Mouse (Mus musculus) heart, embryonic 11.5 days (tissue): ENCODE results near the gene Capzb. TPM values are rescaled to one million over a fixed set of nuclear protein-coding genes. Genes with fewer than 3 reads are reported as not detected.

ENCODE experiments used
- ATAC-seq: fragments of 200-750 bp; cut with Nextera tagmentation; replicated peaks from 2 replicates; pipeline ENCODE4 v1.8.0; 2017; ENCODE audit warnings: moderate library complexity; ENCODE audit not compliant: insufficient number of reproducible peaks, low FRiP score, low TSS enrichment
- H3K27ac ChIP-seq: fragments of 300-500 bp; sonication (generic); 2 replicates; pipeline ENCODE4 v1.5.1; 2014; ENCODE audit warnings: mild to moderate bottlenecking, low read depth, low read length
- H3K27me3 ChIP-seq: fragments of 300-500 bp; sonication (generic); 2 replicates; pipeline ENCODE4 v1.6.1; 2014; ENCODE audit warnings: mild to moderate bottlenecking, low read length, mixed read lengths; ENCODE audit not compliant: control insufficient read depth, insufficient read depth
- H3K36me3 ChIP-seq: fragments of 300-500 bp; sonication (generic); 2 replicates; pipeline ENCODE4 v1.6.1; 2014; ENCODE audit warnings: mild to moderate bottlenecking, low read length, moderate library complexity, mixed read lengths; ENCODE audit not compliant: control insufficient read depth, insufficient read depth
- H3K4me1 ChIP-seq: fragments of 300-500 bp; sonication (generic); 2 replicates; pipeline ENCODE4 v1.6.1; 2014; ENCODE audit warnings: low read length; ENCODE audit not compliant: control insufficient read depth, insufficient read depth
- H3K4me2 ChIP-seq: fragments of 300-500 bp; sonication (generic); 2 replicates; pipeline ENCODE4 v1.6.1; 2014; ENCODE audit warnings: mild to moderate bottlenecking, moderate library complexity
- H3K4me3 ChIP-seq: fragments of 300-500 bp; sonication (generic); 2 replicates; pipeline ENCODE4 v1.5.1; 2014; ENCODE audit warnings: low read depth, low read length
- H3K9ac ChIP-seq: fragments of 300-500 bp; sonication (generic); 2 replicates; pipeline ENCODE4 v1.6.1; 2014; ENCODE audit warnings: mild to moderate bottlenecking, low read depth, low read length, moderate library complexity
- H3K9me3 ChIP-seq: fragments of 300-500 bp; sonication (generic); replicated peaks from 2 replicates; pipeline ENCODE4 v1.6.1; 2016; ENCODE audit warnings: low read length; ENCODE audit not compliant: control insufficient read depth
- WGBS: fragments of 180-500 bp; shearing (Covaris S2); extraction: QIAGEN DNeasy Blood & Tissue Kit; methylation state at CpG from one replicate; pipeline ENCODE4 v1.1.7; 2014; ENCODE audit not compliant: insufficient replicate concordance; 5-methylcytosine and 5-hydroxymethylcytosine counted together
- polyA plus RNA-seq: library from polyadenylated mRNA; unstranded; fragments of >200 nt; fragmentation: Nextera tagmentation; extraction: Ambion mirVana; gene quantifications from 2 replicates; pipeline ENCODE4 v1.2.1, GENCODE M21; 2014

Capzb gene
- polyA plus RNA-seq, 1 experiment from 2014 or later: 319 TPM

- Histone ChIP-seq H3K4me3 (no peak overlapping the region), H3K9me3 (no peaks in the 10 kb centered on the region), H3K9ac (no peak overlapping the region), H3K4me1 (no peaks in the 10 kb centered on the region), H3K27me3 (no peaks in the 10 kb centered on the region), H3K4me2 (no peak overlapping the region), H3K36me3 (peaks cover 18% of the 10 kb centered on the region), H3K27ac (no peak overlapping the region)
- WGBS: 88% methylated on average over 7 of the region's 7 CpGs
- ATAC-seq: no peak
Observed at GRCm38 (mm10) chr4:139266500-139266865, 73.8 kb downstream of the Capzb start.

- no peak overlapping the region for H3K4me2 ChIP-seq
- ATAC-seq: no peak
- H3K36me3 ChIP-seq: peaks cover 14% of the 10 kb centered on the region
- WGBS: 69% methylated on average over 3 of the region's 3 CpGs
- H3K4me1 ChIP-seq: no peaks in the 10 kb centered on the region
- no peaks in the 10 kb centered on the region for H3K27me3 ChIP-seq
- H3K4me3 ChIP-seq: no peak overlapping the region
- H3K27ac ChIP-seq: no peak overlapping the region
- H3K9me3 ChIP-seq: no peaks in the 10 kb centered on the region
- H3K9ac ChIP-seq: no peak overlapping the region
Observed at GRCm38 (mm10) chr4:139267335-139267734, 74.6 kb downstream of the Capzb start.

- Histone ChIP-seq H3K36me3 (peaks cover 8% of the 10 kb centered on the region; the same call in 1 of the 2 replicates), H3K9me3 (no peaks in the 10 kb centered on the region), H3K4me1 (no peaks in the 10 kb centered on the region), H3K4me2 (no peak overlapping the region), H3K27ac (no peak overlapping the region), H3K27me3 (no peaks in the 10 kb centered on the region), H3K4me3 (no peak overlapping the region), H3K9ac (no peak overlapping the region)
- WGBS: 89% methylated on average over 1 of the region's 1 CpGs
- no peak for ATAC-seq
Observed at GRCm38 (mm10) chr4:139268242-139268641, 75.5 kb downstream of the Capzb start.

GRCm38 (mm10) chr4:139270168-139270567 is 77.5 kb downstream of the Capzb start:
- Histone ChIP-seq H3K4me3 (no peak overlapping the region), H3K4me2 (no peak overlapping the region), H3K4me1 (no peaks in the 10 kb centered on the region), H3K9me3 (no peaks in the 10 kb centered on the region), H3K36me3 (peaks cover 8% of the 10 kb centered on the region; the same call in 1 of the 2 replicates), H3K9ac (no peak overlapping the region), H3K27ac (no peak overlapping the region), H3K27me3 (no peaks in the 10 kb centered on the region)
- 94% methylated on average over 3 of the region's 3 CpGs for WGBS
- ATAC-seq: no peak

- Histone ChIP-seq H3K9ac (no peak overlapping the region), H3K9me3 (no peaks in the 10 kb centered on the region), H3K4me2 (no peak overlapping the region), H3K4me1 (no peaks in the 10 kb centered on the region), H3K4me3 (no peak overlapping the region), H3K27ac (no peak overlapping the region), H3K27me3 (no peaks in the 10 kb centered on the region), H3K36me3 (peaks cover 5% of the 10 kb centered on the region; the same call in 1 of the 2 replicates)
- 89% methylated on average over 9 of the region's 9 CpGs for WGBS
- no peak for ATAC-seq
Observed at GRCm38 (mm10) chr4:139271562-139271961, 78.9 kb downstream of the Capzb start.

DNA sequence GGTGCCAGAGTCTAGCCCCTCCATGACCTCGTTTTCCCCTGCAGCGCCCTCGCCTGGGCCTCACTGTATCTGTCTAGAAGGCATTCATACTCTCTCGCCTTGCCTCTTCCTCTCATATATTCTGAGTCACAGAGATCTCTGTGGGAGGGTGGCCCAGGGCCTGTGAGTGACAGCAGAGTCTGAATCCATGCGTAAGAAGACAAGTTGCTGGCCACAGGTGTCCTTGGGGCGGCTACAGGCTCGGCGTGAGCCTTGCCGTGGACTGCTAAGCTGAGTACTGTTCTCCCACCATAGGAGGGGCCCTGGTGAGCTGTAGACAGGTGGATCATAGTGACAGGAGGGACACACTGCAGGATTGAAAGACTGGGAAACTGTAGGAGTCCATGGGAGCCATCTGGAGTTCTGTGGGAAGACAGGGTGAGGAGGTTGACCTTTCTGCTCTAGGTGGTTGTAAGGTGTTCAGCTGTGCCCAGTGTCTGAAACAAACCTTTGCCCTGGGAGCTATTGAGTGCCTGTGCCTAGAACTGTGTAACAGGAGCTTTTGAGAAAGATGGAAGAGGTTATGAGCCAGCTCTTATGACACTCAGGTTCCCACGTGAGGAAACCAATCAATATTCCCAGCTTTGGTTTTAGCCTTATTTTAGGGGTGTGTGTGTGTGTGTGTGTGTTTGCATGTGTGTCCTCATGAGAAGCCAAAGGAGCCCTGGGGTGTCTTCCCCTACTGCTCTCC is 80.4 kb downstream of the Capzb start:
- ATAC-seq: no peak
- H3K4me1 ChIP-seq: peaks cover 9% of the 10 kb centered on the region
- H3K27ac ChIP-seq: no peak overlapping the region
- no peaks in the 10 kb centered on the region for H3K9me3 ChIP-seq
- H3K36me3 ChIP-seq: peaks cover 5% of the 10 kb centered on the region; the same call in 1 of the 2 replicates
- H3K4me2 ChIP-seq: no peak overlapping the region
- 89% methylated on average over 10 of the region's 10 CpGs for WGBS
- no peak overlapping the region for H3K9ac ChIP-seq
- H3K4me3 ChIP-seq: no peak overlapping the region
- H3K27me3 ChIP-seq: no peaks in the 10 kb centered on the region

DNA sequence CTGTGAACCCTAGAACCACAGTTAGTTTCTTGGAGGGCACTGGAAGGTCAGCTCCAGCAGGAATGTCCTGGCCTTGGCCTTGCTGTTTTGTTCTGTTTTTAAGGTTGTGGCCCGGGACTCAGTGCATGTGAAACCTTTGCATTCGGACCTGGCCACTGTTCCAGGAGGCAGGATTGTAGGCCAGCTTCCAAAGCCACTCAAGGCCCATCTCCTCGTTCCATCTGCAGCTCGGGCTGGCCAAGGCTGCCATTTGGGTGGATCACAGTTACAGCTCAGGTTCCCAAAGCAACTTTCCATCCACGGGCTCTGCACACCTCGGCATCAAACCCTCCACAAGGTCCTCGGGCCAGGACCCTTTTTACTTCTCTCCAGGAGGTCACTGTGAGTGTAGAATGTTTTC is 81.9 kb downstream of the Capzb start:
- peaks cover 9% of the 10 kb centered on the region for H3K4me1 ChIP-seq
- peaks cover 4% of the 10 kb centered on the region; the same call in 1 of the 2 replicates for H3K36me3 ChIP-seq
- H3K9me3 ChIP-seq: no peaks in the 10 kb centered on the region
- no peaks in the 10 kb centered on the region for H3K27me3 ChIP-seq
- no peak overlapping the region for H3K4me2 ChIP-seq
- no peak overlapping the region for H3K9ac ChIP-seq
- H3K27ac ChIP-seq: no peak overlapping the region
- no peak for ATAC-seq
- WGBS: 89% methylated on average over 7 of the region's 7 CpGs
- no peak overlapping the region for H3K4me3 ChIP-seq

DNA sequence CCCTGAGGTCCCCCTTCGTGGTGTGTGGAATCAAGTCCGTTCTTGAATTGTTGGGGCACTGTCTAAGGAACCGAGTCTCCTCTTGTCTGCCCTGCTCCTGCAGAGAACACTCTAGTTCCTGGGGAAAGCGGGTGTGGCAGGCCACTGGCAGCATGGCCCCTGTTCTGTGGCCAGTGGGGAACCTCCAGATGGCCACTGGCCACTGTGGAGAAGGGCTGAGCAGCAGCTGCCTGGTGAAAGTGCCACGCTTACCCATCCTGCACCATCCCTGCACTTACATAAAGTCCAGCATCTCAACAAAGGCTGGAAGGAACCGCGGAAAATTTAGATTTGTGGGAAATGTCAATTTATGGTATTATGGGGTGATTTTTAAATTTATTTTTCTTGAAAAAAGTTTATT is 83.7 kb downstream of the Capzb start:
- H3K4me2 ChIP-seq: no peak overlapping the region
- 92% methylated on average over 7 of the region's 7 CpGs for WGBS
- H3K9ac ChIP-seq: no peak overlapping the region
- peaks cover 9% of the 10 kb centered on the region for H3K4me1 ChIP-seq
- H3K27ac ChIP-seq: no peak overlapping the region
- ATAC-seq: no peak
- peaks cover 19% of the 10 kb centered on the region; the same call in 1 of the 2 replicates for H3K36me3 ChIP-seq
- no peak overlapping the region for H3K4me3 ChIP-seq
- no peaks in the 10 kb centered on the region for H3K9me3 ChIP-seq
- H3K27me3 ChIP-seq: no peaks in the 10 kb centered on the region

DNA sequence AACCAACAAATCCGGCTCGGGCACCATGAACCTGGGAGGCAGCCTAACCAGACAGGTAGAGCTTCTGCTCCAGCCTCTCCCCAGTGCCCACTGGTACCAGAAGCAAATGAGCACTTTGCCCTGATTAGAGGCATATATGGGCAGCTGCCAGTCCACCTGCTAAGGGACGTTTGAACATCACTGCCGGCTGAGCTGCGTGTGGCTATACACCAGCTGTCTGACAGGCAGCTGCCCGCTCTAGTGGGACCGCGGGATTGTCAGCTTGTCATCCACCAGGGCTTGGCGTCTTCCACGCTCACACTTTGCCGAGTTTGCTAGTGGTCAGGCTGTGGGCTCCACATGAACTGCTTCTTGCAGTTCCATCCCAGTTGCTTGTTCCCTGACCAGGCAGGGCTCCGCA is 87.8 kb downstream of the Capzb start:
- Histone ChIP-seq H3K27ac (no peak overlapping the region), H3K9ac (no peak overlapping the region), H3K9me3 (no peaks in the 10 kb centered on the region), H3K27me3 (no peaks in the 10 kb centered on the region), H3K36me3 (peaks cover 29% of the 10 kb centered on the region; the same call in 1 of the 2 replicates), H3K4me1 (peaks cover 14% of the 10 kb centered on the region), H3K4me3 (no peak overlapping the region), H3K4me2 (no peak overlapping the region)
- no peak for ATAC-seq
- 90% methylated on average over 12 of the region's 12 CpGs for WGBS
